Mouse (Mus musculus) erythroblast, embryonic 14.5 days (primary cell): ENCODE measurements around the gene Yipf6.

Source experiments
- GATA1 ChIP-seq: IDR thresholded peaks from 2 replicates; pipeline ENCODE4 v1.6.1; 2012; ENCODE audit warnings: low read length, inconsistent platforms, mixed read lengths
- TAL1 ChIP-seq: IDR thresholded peaks from 3 replicates; pipeline ENCODE4 v1.6.1; 2012; ENCODE audit warnings: low read length, inconsistent platforms, mixed read lengths

GRCm38 (mm10) chrX:98904226-98904625 is 31.9 kb upstream of the Yipf6 start:
- TF ChIP-seq TAL1 (no peak), GATA1 (no peak)
